Mouse (Mus musculus): ENCODE measurements around the gene Slc46a1.

The Slc46a1 gene

DNA sequence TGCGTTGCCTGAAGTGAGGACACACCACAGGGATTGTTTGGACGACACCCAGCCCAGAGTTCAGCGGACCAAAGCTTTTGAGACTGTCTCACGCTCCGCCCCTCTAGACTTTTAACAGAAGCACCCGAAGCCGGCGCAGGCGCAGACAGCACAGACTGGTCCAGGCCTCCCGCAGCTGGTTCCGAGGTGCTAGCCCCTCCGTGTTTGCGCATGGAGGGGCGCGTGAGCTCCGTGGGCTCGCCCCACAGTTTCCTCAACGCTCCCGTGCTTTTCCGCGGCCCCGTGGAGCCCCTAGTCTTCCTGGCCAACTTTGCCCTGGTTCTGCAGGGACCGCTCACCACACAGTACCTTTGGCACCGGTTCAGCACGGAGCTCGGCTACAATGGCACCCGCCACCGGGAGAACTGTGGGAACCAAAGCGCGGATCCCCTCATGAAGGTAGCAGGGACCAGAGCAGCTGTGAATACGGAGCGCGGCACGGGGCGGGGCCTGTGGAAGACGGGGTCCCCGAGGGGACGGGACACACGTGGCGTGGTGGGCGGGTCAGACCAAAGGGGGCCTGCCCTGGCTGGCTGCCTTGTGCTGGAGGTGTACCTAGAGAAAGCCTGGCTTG lies at the start of gene Slc46a1:
Gene Slc46a1 (plus strand): TSS at position 130 of the 613 bp plus-strand sequence.
- DNase-seq: peak; percentile 57 to 59

DNA sequence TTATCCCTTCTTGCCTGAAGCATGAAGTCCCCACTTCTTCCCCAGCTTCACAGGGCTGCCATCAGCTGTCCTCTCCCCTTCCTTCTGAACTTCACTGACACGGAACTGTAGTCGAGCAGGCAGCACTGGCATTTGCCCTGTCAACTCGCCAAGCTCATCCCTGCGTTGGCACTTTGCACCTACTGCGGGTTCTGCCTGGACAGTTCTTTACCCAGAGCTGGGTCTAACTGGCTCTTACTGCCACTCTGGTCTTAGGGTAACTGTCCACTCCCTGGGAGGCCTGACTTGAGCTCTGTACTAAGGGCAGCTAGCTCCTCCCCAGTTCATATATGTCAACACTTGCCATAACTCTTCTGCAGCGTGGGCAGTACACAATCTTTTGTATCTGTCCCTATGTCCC lies 48.6 kb upstream of the Slc46a1 start:
- DNase-seq: no peak

DNA sequence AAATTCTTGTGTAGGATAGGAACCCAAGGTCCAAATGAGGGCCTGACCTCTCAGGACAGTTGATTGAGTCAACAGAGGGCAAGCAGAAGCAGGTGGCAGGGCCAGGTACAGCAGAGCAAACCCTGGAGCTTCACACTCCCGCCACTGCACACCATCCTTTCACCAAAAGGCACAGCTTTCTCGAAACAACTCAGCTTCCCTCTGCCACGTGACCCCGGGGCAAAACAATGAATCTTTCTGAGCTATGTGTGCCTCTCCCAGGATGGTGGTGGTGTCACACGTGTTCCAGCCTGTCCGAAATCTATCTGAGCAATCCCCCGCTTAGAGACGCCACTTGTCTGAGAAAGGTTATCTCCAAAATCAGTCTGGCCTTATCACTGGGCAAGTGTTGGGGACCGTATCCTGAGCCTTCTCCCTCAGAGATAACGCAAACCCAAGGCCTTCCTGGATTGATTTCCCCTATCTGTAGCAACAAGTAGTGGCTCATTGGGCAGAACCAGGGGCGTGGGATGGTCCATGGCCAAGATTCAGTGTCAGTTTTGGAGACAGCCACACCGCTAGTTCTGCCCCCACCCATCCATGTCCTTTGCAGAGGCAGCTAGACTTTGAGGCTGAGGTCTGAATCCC lies 45.1 kb upstream of the Slc46a1 start:
- DNase-seq: no peak

DNA sequence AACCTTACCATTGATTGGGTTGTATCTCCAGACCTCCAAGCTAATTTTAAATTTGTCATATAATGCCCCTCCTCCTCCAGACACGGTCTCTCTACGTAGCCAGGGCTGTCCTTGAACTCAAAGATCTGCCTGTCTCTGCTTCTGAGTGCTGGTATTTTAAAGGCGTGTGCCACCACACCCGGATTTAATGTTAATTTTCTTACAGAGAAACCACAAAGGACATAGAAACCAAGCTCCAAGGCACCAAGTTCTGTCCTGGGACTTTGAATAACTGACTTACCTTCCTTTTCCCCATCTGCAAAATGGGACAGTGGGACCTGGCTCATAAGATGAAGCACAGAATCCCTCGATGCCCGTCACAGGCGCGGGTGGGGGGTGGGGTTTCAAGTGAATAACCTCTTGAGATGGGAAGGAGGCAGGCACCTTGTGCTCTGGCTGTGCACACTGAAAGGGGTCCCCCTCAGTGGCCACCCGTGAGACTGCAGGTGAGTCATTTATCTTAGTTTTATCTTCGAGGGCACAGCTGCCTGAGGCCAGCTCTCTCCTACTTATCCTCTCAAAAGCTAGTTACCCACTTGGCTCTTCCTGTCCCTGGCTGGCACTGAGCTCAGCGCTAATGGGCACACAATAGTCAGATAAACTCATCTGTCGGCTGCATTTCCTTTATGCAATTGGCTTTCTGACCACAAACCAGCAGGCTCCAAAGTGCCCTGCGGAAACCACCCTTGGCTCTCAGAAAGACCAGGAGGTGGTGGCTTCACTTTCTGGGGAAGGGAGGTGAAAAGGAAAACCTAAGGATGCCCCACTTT lies 44.1 kb upstream of the Slc46a1 start:
- DNase-seq: no peak

DNA sequence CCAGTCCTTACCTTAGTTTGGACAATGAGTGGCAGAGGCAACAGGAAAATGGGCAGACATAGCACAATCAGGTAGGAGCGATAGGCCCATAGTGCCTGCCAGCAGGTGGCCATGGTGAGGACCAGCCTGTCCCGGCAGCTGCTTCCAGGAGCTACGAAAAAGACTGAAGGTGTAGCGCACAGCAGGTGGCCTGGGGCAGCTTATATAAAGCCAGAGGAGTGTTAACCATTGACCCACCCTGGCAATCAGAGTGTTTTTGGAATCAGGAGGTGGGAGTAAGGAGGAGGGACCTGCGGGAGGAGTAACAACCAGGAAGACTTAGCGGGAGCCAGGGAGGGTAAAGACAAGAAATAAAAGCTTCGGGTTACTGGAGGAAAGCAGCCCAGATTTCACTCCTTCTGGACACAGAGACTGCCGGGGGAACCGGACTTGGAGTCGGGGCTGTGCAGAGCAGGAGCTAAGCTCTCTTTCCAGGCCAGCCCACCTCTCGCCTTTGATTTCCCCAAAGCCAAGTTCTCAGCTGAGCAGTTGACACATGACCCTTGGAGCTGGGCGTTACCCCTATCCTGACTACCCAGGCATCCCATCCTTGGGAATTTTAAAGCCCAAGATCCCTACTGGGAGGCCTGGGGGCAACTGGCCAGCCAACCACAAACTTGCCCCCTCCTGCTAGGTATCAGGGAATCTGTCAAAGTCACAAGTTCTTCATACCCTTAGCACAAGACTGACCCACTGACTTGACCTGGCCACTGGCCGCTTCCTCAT lies 43.3 kb upstream of the Slc46a1 start, which contains the start of gene Slc13a2:
Gene Slc13a2 (minus strand): TSS at position 163 of the 765 bp plus-strand sequence.
- DNase-seq: no peak

DNA sequence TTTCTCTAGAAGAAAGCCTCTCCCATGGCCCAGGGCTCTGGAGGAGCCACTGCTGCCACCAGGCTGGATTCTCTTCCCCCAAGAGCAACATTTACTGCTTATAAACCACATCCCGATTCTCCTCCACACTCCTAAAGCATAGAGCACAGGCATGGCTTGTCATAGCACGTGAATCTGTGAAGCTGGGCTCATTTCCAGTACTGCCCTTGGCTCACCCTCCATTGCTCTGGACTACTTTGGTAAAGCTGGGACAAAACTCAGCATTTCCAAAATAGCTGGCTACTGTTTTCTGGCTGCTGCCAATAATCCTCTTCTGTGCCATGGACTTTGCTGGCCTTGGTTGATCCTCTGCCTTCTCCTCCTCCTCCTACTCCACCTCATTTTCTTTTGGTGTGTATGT lies 41.1 kb upstream of the Slc46a1 start:
- DNase-seq: no peak

DNA sequence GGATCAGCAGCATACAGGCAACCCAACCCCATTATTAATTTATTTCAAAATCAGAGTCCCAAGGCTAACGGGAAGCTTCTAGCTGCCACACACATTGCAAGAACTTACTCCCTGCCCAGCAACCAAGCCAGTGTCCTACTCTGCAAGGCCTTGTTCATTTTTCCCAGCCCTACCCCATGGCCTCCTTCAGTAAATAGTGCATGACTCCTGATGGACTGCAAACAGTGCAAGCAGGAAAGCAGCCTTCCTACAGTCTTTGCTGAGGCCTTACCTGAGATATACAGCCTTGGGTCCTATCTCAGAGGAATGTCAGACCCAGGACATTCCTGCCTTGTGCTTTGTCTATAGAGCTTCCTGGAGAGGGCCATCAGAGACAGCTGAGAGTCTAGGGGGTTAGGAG lies 39.9 kb upstream of the Slc46a1 start:
- DNase-seq: no peak

DNA sequence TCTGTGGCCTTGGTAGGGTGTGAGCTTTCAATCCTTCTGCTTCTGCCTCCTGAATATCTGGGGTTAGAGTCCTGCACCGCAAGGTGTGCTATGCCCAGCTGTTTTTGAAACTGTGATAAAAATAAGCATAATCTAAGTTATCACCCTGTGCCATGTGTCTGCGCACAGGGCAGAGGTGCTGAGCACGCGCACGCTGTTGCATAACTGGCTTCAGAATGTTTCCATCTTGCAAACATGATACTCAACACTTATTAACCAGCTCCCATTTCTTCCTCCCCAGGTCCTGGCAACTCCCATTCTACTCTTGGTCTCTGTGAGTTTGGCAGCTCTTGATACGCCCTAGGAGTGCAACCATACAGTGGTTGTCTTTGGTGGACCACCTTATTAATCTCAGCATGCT lies 37.8 kb upstream of the Slc46a1 start:
- DNase-seq: no peak

DNA sequence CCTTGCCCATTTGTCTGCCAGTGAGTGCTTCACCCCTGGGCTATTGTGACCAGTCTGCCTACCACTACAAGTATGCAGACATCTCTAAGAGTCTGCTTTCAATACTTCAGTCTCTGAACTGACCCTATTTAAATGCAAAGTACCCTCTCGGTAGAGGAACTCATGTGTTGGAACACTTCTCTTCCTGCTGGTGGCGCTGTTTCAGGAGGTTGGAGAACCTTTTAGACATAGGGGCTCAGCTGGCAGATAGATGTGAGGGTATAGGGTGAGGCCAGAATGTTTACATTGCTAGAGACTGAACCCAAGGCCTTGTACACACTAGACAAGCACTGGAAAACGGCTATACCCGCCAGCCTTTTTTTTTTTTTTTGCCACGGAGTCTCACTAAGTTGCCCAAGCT lies 37.2 kb upstream of the Slc46a1 start:
- no peak for DNase-seq

DNA sequence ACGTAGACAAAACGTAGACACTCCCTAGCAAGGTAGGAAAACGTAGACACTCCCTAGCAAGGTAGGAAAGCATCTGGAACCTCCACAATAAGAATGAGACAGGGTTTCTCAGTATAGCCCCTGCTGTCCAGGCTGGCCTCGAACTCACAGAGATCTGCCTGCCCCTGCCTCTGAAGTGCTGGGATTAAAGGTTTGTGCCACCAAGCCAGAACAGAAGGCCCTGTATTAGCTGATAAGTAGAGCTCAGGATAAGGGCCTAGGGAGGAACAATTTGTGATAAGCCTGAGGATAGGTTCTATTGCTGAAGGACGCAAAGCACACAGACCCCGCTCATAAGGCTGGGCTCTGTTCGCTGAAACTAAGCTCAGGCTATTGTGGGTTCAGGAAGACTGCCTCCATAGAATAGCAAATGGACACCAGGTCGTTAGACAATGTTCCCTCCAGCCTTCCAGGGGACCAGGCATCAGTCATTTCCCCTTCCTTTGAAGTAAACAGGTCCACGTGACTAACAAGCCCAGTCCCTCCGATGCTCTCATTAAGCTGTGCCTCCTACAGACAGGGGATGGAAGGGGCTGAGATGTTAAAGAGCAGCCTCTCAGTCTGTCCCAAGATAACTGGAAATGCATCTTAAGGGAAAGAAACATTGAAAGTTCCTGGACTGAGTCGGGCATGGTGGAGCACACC lies 35.2 kb upstream of the Slc46a1 start:
- DNase-seq: no peak

DNA sequence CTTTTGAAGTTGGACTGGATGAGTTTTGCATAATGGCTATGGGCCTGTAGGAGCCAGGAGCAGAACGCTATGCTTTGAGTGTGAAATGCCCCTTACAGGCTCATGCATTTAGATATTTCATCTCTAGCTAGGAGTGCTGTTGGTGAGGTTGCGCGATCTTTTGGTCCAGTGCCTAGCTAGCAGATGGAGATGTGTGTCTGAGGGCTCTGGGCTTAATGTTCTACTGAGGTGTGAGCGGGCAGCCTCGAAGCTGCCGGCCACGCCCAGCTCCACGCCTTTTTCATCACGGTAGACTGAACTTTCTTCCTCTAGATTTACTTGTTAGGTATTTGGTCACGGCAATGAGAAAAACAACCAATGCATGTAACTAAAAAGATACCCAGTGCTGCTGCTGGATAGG lies 34.3 kb upstream of the Slc46a1 start:
- DNase-seq: peak in 1 of 2 experiments; percentile 17

DNA sequence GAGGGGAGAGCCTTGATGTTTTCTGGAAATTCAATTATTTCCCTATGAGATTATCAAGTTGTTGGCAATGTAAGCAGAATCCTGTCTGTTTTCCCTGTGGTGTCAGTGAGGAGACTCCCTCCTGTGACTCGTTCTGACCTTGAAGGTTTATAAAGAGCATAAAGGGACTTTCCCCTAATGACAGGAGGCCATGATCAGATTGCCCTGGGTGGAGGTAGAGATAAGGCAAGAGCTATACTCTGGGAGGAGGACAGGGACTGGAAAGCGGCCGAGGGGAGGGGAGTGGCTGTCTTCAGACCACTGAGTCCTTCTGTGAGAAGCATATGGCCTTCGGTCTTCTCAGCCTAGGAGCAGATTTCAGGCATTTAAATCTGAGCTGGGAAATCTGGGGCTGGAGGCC lies 31.4 kb upstream of the Slc46a1 start:
- no peak for DNase-seq

DNA sequence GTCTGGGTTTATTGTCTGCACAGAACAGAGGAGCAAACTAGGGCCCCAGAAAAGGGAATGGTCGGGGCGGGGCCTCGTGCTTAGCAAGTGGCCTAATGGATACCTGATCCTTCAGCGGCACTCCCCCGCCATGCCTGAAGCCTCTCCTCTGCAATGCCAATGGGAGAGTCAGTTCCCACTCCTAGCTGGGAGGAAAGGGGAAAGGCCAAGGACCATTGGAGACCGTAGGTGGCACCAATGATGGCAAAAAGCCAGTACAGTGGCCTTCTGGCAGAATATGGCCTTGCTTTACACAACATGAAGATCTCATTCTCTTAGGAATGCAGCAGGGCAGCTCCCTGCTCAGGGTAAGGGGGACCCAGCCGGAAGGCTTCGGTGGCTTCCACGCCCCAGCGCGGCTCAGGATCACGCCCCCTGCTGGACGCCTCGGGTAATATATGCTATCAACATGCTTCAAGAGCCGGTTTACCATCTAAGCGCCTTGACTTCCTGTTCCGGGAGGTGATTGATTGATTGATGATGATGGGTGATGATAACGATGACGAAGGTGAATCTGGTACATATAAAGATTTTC lies 29.6 kb upstream of the Slc46a1 start:
- DNase-seq: no peak

DNA sequence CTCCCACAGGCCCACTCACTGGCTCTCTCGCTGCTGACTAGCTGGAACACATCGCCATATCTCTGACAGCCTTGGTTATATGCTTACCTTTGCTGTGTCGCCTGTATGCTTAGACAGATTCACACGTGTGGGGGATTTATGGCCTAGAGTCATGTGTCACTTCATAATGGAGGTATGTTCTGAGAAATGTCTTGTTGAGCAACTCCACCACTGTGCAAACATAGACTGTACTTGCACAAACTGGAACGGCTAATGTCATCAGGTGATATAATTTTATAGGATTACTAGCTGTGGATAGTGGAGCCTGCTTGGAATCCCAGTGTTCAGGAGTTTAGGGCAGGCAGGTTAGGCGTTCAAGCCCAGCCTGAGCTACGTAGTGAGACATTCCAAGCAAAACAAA lies 28.3 kb upstream of the Slc46a1 start:
- no peak for DNase-seq

DNA sequence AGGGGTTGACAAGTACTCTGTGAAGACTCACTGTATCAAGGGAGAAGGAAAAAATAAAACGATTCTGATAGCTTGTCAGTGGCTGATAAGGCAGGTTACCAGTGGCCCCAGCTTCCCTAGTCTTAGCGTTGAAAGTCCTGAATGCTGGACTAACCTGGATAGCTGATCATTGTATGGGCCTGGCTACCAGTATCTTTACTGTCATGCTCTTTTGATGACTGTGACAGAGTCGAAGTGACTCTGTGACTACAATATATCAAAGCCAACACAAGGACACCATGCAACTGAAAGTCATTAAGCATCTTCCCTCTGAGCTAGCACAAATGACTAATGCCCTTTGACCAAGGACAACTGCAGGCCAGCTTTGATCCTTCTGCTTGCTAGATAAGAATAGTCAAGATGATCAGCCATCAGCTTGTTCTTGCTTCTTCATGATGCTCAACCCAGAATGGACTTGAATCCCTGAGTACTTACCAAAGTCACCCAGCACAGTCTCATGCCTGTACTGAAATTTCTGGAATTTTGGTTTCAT lies 27.0 kb upstream of the Slc46a1 start:
- DNase-seq: no peak

DNA sequence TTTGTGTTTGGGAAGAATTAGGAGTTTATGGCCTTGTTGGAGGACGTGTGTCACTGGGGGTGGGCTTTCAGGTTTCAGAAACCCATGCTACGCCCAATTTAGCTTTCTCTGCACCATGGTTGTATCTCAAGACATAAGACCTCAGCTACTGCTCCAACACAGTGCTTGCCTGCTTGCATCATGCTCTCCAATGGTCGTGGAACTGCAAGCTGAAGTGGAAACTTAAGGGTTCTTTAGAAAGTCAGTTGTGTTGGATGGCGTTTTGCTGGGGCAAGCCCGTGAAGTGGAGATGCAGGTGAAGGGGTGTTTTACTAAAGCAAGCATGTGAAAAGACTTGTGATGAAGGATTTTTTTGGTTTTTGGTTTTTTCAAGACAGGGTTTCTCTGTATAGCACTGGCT lies 22.4 kb upstream of the Slc46a1 start:
- DNase-seq: no peak

DNA sequence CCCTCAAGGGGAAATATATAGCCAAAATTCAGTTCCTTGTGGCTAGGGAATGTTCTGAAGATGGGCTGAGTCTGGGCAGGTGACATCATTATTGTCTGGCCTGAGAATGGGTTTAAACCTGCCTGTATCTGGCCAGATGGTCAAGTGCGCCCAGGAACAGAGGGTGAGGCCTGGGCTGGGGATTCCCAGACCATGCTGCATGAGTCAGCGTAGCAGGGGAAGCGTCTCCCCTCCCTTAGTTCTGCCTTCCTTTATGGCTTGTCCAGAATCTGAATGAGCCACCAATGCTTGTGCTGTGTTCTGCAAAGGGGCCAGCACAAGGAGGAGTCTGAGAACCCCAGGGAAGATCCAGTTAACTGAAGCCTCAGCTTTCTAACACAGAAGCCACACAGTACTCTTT lies 18.3 kb upstream of the Slc46a1 start:
- no peak for DNase-seq

DNA sequence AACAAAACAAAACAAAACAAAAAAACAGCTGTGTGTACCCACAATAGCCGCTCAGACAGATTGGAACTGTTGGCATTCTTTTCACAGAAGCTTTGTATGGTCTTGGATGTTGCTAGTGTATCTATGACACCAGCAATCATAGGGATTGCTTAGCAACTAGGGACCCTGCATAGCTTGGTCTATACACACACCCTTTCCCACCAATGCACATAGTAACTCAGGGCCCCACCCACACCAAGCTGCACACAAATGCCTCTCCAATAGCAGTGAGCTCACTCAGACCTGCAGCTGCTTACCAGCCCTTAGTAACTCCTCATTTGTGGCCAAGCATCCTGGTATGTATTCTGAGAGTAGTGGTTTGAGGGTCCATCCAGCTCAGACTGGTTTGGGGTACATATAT lies 17.3 kb upstream of the Slc46a1 start:
- DNase-seq: no peak

DNA sequence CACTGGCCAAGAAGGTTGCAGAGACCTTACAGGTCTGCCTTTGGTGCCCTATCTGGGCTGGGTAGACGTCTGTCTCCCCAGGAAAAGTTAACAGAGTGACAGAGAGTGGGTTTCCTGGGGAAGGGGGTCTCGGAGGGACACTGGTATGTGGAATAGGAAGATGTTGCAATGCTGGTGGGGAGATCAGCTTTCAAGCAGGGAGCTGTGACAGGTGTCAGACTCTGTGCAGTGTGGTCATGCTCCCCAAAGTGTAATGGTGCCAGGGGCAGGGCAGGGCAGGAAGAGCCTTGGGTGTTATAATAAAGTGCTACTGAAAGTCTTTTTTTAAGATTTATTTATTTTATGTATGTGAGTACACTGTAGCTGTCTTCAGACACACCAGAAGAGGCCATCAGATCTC lies 15.2 kb upstream of the Slc46a1 start:
- no peak for DNase-seq

DNA sequence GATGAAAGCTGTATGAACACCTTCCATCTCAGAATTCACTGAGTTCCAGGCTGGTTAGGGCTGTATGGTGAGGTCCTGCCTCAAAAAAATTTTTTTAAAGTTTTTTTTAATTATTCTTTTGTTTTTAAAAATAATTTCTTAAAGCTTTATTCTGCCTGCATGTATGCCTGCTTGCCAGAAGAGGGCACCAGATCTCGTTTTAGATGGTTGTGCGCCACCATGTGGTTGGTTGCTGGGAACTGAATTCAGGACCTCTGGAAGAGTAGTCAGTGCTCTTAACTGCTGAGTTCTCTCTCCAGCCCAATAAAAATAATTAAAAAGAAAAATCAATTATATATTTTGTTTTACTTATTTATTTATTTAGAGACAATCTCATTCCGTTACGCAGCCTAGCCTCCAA lies 11.8 kb upstream of the Slc46a1 start:
- peak; percentile 60 to 63 for DNase-seq

DNA sequence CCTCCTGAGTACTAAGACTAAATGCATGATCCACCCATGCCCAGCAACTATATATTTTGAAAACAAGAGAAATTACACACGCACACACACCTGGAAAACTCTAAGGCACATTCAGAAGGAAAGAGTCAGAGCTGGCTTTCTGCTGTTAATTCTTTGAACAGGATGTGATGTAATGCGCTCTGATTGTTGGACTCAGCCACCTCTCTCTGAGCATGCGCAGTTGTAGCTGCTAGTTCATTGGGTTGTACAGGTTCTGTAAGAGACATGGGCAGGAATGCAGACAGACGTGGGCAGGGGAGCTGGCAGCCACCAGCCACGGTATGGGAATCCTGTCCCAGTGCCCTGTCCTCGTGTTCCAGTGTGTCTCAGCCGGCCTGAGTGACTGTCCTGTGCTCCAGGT lies 11.2 kb upstream of the Slc46a1 start:
- no peak for DNase-seq

DNA sequence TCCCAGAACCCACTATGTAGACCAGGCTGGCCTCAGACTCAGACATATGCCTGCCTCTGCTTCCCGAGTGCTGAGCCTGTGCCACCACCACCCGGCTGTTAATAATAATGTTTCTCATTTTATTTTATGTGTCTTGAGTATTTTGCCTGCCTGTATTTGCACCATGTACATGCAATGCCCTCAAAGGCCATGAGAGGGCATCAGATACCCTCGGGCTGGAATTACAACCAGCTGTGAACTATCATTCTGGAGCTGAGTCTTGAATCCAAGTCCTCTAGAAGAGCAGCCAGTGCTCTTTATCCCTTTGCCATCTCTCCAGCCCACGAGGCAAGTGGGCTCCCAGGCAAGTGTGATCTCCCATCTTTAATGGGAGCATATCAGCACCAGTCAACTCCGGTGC lies 10.2 kb upstream of the Slc46a1 start:
- DNase-seq: no peak

Data from cerebellum, postnatal 36 days (tissue).